Comparison of ENCODE assay signal across 8 mouse cellular contexts in genomic region chr8:124663112-124663873, GRCm38 (mm10). TPM values are rescaled to one million over a fixed set of nuclear protein-coding genes. Genes with fewer than 3 reads are reported as not detected.
DNase-seq lines count a peak whose midpoint lies in the region; ATAC-seq and TF ChIP-seq lines count a peak whose summit lies in the region.

TSS of gene 2310022B05Rik (minus strand) at chr8:124663369.

- peak; percentile 95 for ATAC-seq in lung, embryonic 14.5 days (ENCODE audit: insufficient read depth)
- peak; percentile 63 for ATAC-seq in neutrophil, adult 5-6 weeks (ENCODE audit: extremely low read depth, insufficient number of reproducible peaks, low FRiP score, poor library complexity, severe bottlenecking)

- no peaks in the 10 kb centered on the region for H3K27me3 ChIP-seq in lung, embryonic 14.5 days (ENCODE audit: insufficient read depth, low read length)

- H3K4me1 ChIP-seq in lung, embryonic 14.5 days (ENCODE audit: insufficient read depth) = peaks cover 18% of the 10 kb centered on the region

- no peak; the same call in 1 of the 2 replicates for TF ChIP-seq CTCF in lung, embryonic 14.5 days (IDR thresholded peaks at IDR 0.05; ENCODE audit: low read depth)

- peak within 1 kb of the TSS; percentile 89 for H3K9ac ChIP-seq in lung, embryonic 14.5 days

- H3K27ac ChIP-seq in lung, embryonic 14.5 days (ENCODE audit: low read depth) = peak within 1 kb of the TSS; percentile 89

- peak within 1 kb of the TSS; percentile 85 for H3K4me3 ChIP-seq in lung, embryonic 14.5 days (ENCODE audit: low read depth, low read length)

- 2% methylated on average over 69 of the region's 69 CpGs for WGBS in lung, embryonic 14.5 days

- DNase-seq in MN1 (ENCODE audit: low spot score) = peak; percentile 84
- peak; percentile 73 for DNase-seq in cerebellum, adult 8-10 months
- DNase-seq in forelimb bud, embryonic 11.5 days (ENCODE audit: low read depth, low spot score) = peak; percentile 73
- DNase-seq in heart, postnatal 4 days = peak; percentile 93
- peak; percentile 81 to 85 for DNase-seq in layer of hippocampus, adult 8-10 months (ENCODE audit: low spot score in 2 of 2)
- peak; percentile 93 for DNase-seq in lung, embryonic 14.5 days
- peak; percentile 86 for DNase-seq in testis, postnatal 14 days (ENCODE audit: low spot score)

- no peaks in the 10 kb centered on the region for H3K9me3 ChIP-seq in lung, embryonic 14.5 days (ENCODE audit: low read depth, low read length)

- H3K4me2 ChIP-seq in lung, embryonic 14.5 days = peak within 1 kb of the TSS; percentile 89

- no peaks in the 10 kb centered on the region for H3K36me3 ChIP-seq in lung, embryonic 14.5 days (ENCODE audit: insufficient read depth)

RNA-seq across cellular contexts. Expression of gene 2310022B05Rik, which starts in this region (rescaled TPM):
- total RNA-seq in heart, postnatal 4 days (2021) = 100 to 1,000 TPM; 173 to 189 TPM
- total RNA-seq in layer of hippocampus, adult 8-10 months (2022) = 10 to 100 TPM; 69.6 to 81.2 (median 75.2) TPM
- 45.6 and 46.0 TPM in 2 replicates for polyA plus RNA-seq in lung, embryonic 14.5 days (2014; fragmentation: Nextera tagmentation; extraction: Ambion mirVana)
- 1.8 and 2.6 TPM in 2 replicates for total RNA-seq in neutrophil, adult 5-6 weeks (2017)

Comparison
In these comparisons a context has a peak if more than half of its experiments do, and no peak if none do; other contexts are left out.
1. Peak in every context shown above with its lines: DNase-seq, ATAC-seq, H3K4me3 ChIP-seq and H3K27ac ChIP-seq.
2. RNA of gene 2310022B05Rik (total RNA-seq): 173 to 189 TPM in heart, postnatal 4 days and 69.6 to 81.2 TPM in layer of hippocampus, adult 8-10 months; 1.8 to 2.6 TPM in neutrophil, adult 5-6 weeks; every median in the first group is over 10 times any median in the second.